Mouse (Mus musculus) megakaryocyte, embryonic 14.5 days (primary cell): ENCODE measurements around the gene Igf1r.

Experiments used
- FLI1 ChIP-seq: IDR thresholded peaks from 2 replicates; pipeline ENCODE4 v1.6.1; 2012; ENCODE audit warnings: low read length, inconsistent platforms, mixed read lengths
- GATA1 ChIP-seq: IDR thresholded peaks from 3 replicates; pipeline ENCODE4 v1.6.1; 2012; ENCODE audit warnings: mixed read lengths, low read length, inconsistent platforms, borderline replicate concordance

GRCm38 (mm10) chr7:68065904-68066303 lies 113.3 kb downstream of the Igf1r start:
- TF ChIP-seq GATA1 (no peak), FLI1 (no peak)
